Comparison of ENCODE assay signal across 24 mouse cellular contexts in the genomic region with DNA sequence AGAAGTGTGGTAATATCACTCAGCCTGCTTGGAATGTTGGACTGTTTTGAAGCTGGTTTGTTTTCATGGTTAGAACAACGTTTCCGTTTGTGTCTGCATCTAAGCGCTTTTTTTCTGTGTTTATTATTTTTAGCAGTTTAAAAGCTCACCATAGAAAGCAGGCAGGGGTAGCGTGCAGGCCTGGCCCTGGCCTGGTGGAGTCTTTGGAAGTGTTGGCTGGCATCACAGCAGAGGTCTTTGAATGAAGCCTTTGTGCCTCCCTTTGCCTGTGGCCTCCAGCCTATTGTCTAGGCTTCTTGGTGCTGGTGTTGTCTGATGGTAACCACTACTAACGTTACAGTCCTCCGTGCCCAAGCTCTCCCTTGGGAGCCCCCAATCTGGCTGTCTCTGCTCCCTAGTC.
A peak's percentile ranks its signal among the peaks of the same experiment; 100 is the strongest.
DNase-seq lines count a peak whose midpoint lies in the region; ATAC-seq and TF ChIP-seq lines count a peak whose summit lies in the region.
"Had no signal": no experiment of that assay in that cellular context is flagged by ENCODE, and none has a peak within 500 bp of the region (broad histone marks: within the 10 kb centered on the region; RNA-seq: fewer than 3 reads in every experiment).

No protein-coding gene starts in this region.

- WGBS in forebrain, embryonic 16.5 days: 38% methylated on average over 6 of the region's 6 CpGs

- no peaks in the 10 kb centered on the region for H3K9me3 ChIP-seq in forebrain, embryonic 16.5 days (ENCODE audit: control insufficient read depth, low read length)
- H3K9me3 ChIP-seq: embryonic facial prominence, embryonic 12.5 days; forebrain, embryonic 15.5 days; heart, embryonic 10.5 days; midbrain, embryonic 10.5 days; neural tube, embryonic 13.5 days had no signal

- H3K4me3 ChIP-seq in layer of hippocampus, adult 2 months: no peak overlapping the region
- no peak overlapping the region for H3K4me3 ChIP-seq in forebrain, embryonic 16.5 days (replicated peaks; ENCODE audit: low read length)
- H3K4me3 ChIP-seq: embryonic facial prominence, embryonic 12.5 days; forebrain, embryonic 15.5 days; heart, embryonic 10.5 days; midbrain, embryonic 10.5 days; myocyte; neural tube, embryonic 13.5 days had no signal

- H3K36me3 ChIP-seq in forebrain, embryonic 16.5 days (ENCODE audit: control insufficient read depth, insufficient read depth): no peaks in the 10 kb centered on the region
- H3K36me3 ChIP-seq: embryonic facial prominence, embryonic 12.5 days; forebrain, embryonic 15.5 days; heart, embryonic 10.5 days; midbrain, embryonic 10.5 days; neural tube, embryonic 13.5 days had no signal

- no peaks in the 10 kb centered on the region for H3K27me3 ChIP-seq in forebrain, embryonic 16.5 days (replicated peaks; ENCODE audit: control insufficient read depth, insufficient read depth, low read length)
- H3K27me3 ChIP-seq: embryonic facial prominence, embryonic 12.5 days; forebrain, embryonic 15.5 days; neural tube, embryonic 13.5 days had no signal

- peak overlapping the region; percentile 52 for H3K27ac ChIP-seq in layer of hippocampus, adult 2 months
- no peak overlapping the region for H3K27ac ChIP-seq in forebrain, embryonic 16.5 days (ENCODE audit: low read length)
- H3K27ac ChIP-seq: embryonic facial prominence, embryonic 12.5 days; forebrain, embryonic 15.5 days; heart, embryonic 10.5 days; hindbrain, postnatal 0 days; midbrain, embryonic 10.5 days; neural tube, embryonic 13.5 days; stomach, postnatal 0 days had no signal

- ATAC-seq in frontal cortex, adult (ENCODE audit: low TSS enrichment): peak; percentile 51; the same call in 1 of the 2 replicates
- ATAC-seq in forebrain, embryonic 16.5 days: no peak
- ATAC-seq: activated CD4-positive, CD25-positive, alpha-beta regulatory T cell, adult 4 months; forebrain, embryonic 15.5 days; hindbrain, postnatal 0 days; intestine, embryonic 16.5 days; midbrain, embryonic 16.5 days had no signal

- no peaks in the 10 kb centered on the region for H3K4me1 ChIP-seq in forebrain, embryonic 16.5 days (replicated peaks; ENCODE audit: control insufficient read depth, insufficient read depth, low read length)
- H3K4me1 ChIP-seq: embryonic facial prominence, embryonic 12.5 days; forebrain, embryonic 15.5 days; heart, embryonic 10.5 days; midbrain, embryonic 10.5 days; neural tube, embryonic 13.5 days had no signal

- H3K4me2 ChIP-seq in forebrain, embryonic 16.5 days (ENCODE audit: low read length): no peak overlapping the region
- H3K4me2 ChIP-seq: embryonic facial prominence, embryonic 12.5 days; forebrain, embryonic 15.5 days; neural tube, embryonic 13.5 days had no signal

- TF ChIP-seq CTCF in layer of hippocampus, adult 2 months (conservative IDR thresholded peaks at IDR 0.05): no peak

- no peak overlapping the region for H3K9ac ChIP-seq in forebrain, embryonic 16.5 days (replicated peaks; ENCODE audit: low read depth, low read length)
- H3K9ac ChIP-seq: embryonic facial prominence, embryonic 12.5 days; forebrain, embryonic 15.5 days; neural tube, embryonic 13.5 days had no signal

- DNase-seq in frontal cortex, postnatal 36 days (ENCODE audit: low spot score in 2 of 2): no peak
- DNase-seq in layer of hippocampus, adult 2 months (ENCODE audit: low spot score in 2 of 2): peak in 1 of 2 experiments; percentile 29
- DNase-seq in layer of hippocampus, adult 9-10 months (ENCODE audit: low spot score): no peak
- peak; percentile 64 for DNase-seq in brain, adult 2 months (ENCODE audit: low read depth, low spot score)
- DNase-seq in layer of hippocampus, adult 9-11 months: peak; percentile 33
- no peak for DNase-seq in retina, embryonic 14.5 days (ENCODE audit: low spot score)
- DNase-seq: adrenal gland, postnatal 25 days; cerebellum, adult 11-12 months; cerebellum, postnatal 14 days; thymus, adult 2 months; thymus, postnatal 4 days had no signal

Comparison
In these comparisons a context has a peak if more than half of its experiments do, and no peak if none do; other contexts are left out.
1. DNase-seq: peak in brain, adult 2 months (single experiment) and layer of hippocampus, adult 9-11 months (single experiment); none in frontal cortex, postnatal 36 days (0 of 2), layer of hippocampus, adult 9-10 months (single experiment) and retina, embryonic 14.5 days (single experiment).